Mouse (Mus musculus) liver, embryonic 11.5 days (tissue): ENCODE data around the gene Eml6. TPM values are rescaled to one million over a fixed set of nuclear protein-coding genes. Genes with fewer than 3 reads are reported as not detected.
A peak's percentile ranks its signal among the peaks of the same experiment; 100 is the strongest.

Experiments used
- ATAC-seq: fragments of 200-750 bp; cut with Nextera tagmentation; replicated peaks from 2 replicates; pipeline ENCODE4 v1.8.0; 2017; ENCODE audit warnings: moderate number of reproducible peaks, mild to moderate bottlenecking, moderate TSS enrichment, moderate library complexity; ENCODE audit not compliant: low FRiP score
- DNase-seq: peaks from one replicate; pipeline ENCODE4 v3.0.0-alpha.2; 2017; ENCODE audit warnings: low spot score
- H3K27ac ChIP-seq: fragments of 300-500 bp; sonication (generic); 2 replicates; pipeline ENCODE4 v1.5.1; 2014; ENCODE audit warnings: mild to moderate bottlenecking, low read depth, low read length, control low read depth
- H3K27me3 ChIP-seq: fragments of 300-500 bp; sonication (generic); replicated peaks from 2 replicates; pipeline ENCODE4 v1.6.1; 2014; ENCODE audit warnings: low read length, mixed read lengths; ENCODE audit not compliant: control insufficient read depth, insufficient read depth
- H3K36me3 ChIP-seq: fragments of 300-500 bp; sonication (generic); 2 replicates; pipeline ENCODE4 v1.6.1; 2014; ENCODE audit warnings: mild to moderate bottlenecking, low read length, moderate library complexity, mixed read lengths; ENCODE audit not compliant: control insufficient read depth, insufficient read depth
- H3K4me1 ChIP-seq: fragments of 300-500 bp; sonication (generic); replicated peaks from 2 replicates; pipeline ENCODE4 v1.6.1; 2014; ENCODE audit warnings: low read length, mixed read lengths; ENCODE audit not compliant: control insufficient read depth, insufficient read depth
- H3K4me2 ChIP-seq: fragments of 300-500 bp; sonication (generic); 2 replicates; pipeline ENCODE4 v1.6.1; 2014; ENCODE audit warnings: mild to moderate bottlenecking, control low read depth, moderate library complexity
- H3K4me3 ChIP-seq: fragments of 300-500 bp; sonication (generic); 2 replicates; pipeline ENCODE4 v1.5.1; 2014; ENCODE audit warnings: low read depth, low read length, control low read depth
- H3K9ac ChIP-seq: fragments of 300-500 bp; sonication (generic); 2 replicates; pipeline ENCODE4 v1.6.1; 2014; ENCODE audit warnings: low read depth, low read length, control low read depth
- H3K9me3 ChIP-seq: fragments of 300-500 bp; sonication (generic); 2 replicates; pipeline ENCODE4 v1.6.1; 2016; ENCODE audit warnings: low read length, inconsistent platforms, mixed read lengths; ENCODE audit not compliant: control insufficient read depth
- WGBS: fragments of 180-500 bp; shearing (Covaris S2); extraction: QIAGEN DNeasy Blood & Tissue Kit; methylation state at CpG from one replicate; pipeline ENCODE4 v1.1.7; 2014; 5-methylcytosine and 5-hydroxymethylcytosine counted together
- polyA plus RNA-seq: library from polyadenylated mRNA; unstranded; fragments of >200 nt; fragmentation: Nextera tagmentation; extraction: Ambion mirVana; gene quantifications from 2 replicates; pipeline ENCODE4 v1.2.1, GENCODE M21; 2014

The Eml6 gene
- polyA plus RNA-seq, 1 experiment from 2014 or later: 0.22 TPM

GRCm38 (mm10) chr11:29746203-29746602 lies 279.6 kb downstream of the Eml6 start:
- Histone ChIP-seq H3K4me2 (no peak overlapping the region), H3K27ac (no peak overlapping the region), H3K36me3 (peaks cover 10% of the 10 kb centered on the region), H3K9ac (no peak overlapping the region), H3K9me3 (no peaks in the 10 kb centered on the region), H3K4me3 (no peak overlapping the region), H3K4me1 (no peaks in the 10 kb centered on the region), H3K27me3 (no peaks in the 10 kb centered on the region)
- no peak for DNase-seq
- WGBS: 85% methylated on average over 9 of the region's 9 CpGs
- peak; percentile 26; the same call in 1 of the 2 replicates for ATAC-seq

GRCm38 (mm10) chr11:29745513-29745912 lies 280.3 kb downstream of the Eml6 start:
- no peak overlapping the region for H3K4me3 ChIP-seq
- H3K27me3 ChIP-seq: no peaks in the 10 kb centered on the region
- H3K36me3 ChIP-seq: peaks cover 10% of the 10 kb centered on the region
- WGBS: 87% methylated on average over 2 of the region's 2 CpGs
- ATAC-seq (no peak), DNase-seq (no peak)
- no peaks in the 10 kb centered on the region for H3K4me1 ChIP-seq
- no peak overlapping the region for H3K4me2 ChIP-seq
- H3K27ac ChIP-seq: no peak overlapping the region
- no peak overlapping the region for H3K9ac ChIP-seq
- H3K9me3 ChIP-seq: no peaks in the 10 kb centered on the region

- no peaks in the 10 kb centered on the region for H3K9me3 ChIP-seq
- peaks cover 10% of the 10 kb centered on the region for H3K36me3 ChIP-seq
- WGBS: 93% methylated on average over 5 of the region's 5 CpGs
- no peak overlapping the region for H3K27ac ChIP-seq
- no peak overlapping the region for H3K4me3 ChIP-seq
- H3K27me3 ChIP-seq: no peaks in the 10 kb centered on the region
- no peaks in the 10 kb centered on the region for H3K4me1 ChIP-seq
- no peak overlapping the region for H3K4me2 ChIP-seq
- ATAC-seq: no peak
- H3K9ac ChIP-seq: no peak overlapping the region
- DNase-seq: no peak
These were observed 280.9 kb downstream of the Eml6 start for GRCm38 (mm10) chr11:29744760-29745430.

- H3K4me3 ChIP-seq: no peak overlapping the region
- H3K27ac ChIP-seq: no peak overlapping the region
- no peaks in the 10 kb centered on the region for H3K27me3 ChIP-seq
- no peak overlapping the region for H3K9ac ChIP-seq
- no peak for ATAC-seq
- no peak for DNase-seq
- no peaks in the 10 kb centered on the region for H3K9me3 ChIP-seq
- no peaks in the 10 kb centered on the region for H3K4me1 ChIP-seq
- peaks cover 7% of the 10 kb centered on the region for H3K36me3 ChIP-seq
- WGBS: 96% methylated on average over 2 of the region's 2 CpGs
- H3K4me2 ChIP-seq: no peak overlapping the region
These were observed 286.1 kb downstream of the Eml6 start for GRCm38 (mm10) chr11:29739752-29740151.

- ATAC-seq: no peak
- DNase-seq: no peak
- Histone ChIP-seq H3K4me1 (no peaks in the 10 kb centered on the region), H3K9ac (no peak overlapping the region), H3K9me3 (no peaks in the 10 kb centered on the region), H3K27me3 (no peaks in the 10 kb centered on the region), H3K4me3 (no peak overlapping the region), H3K4me2 (no peak overlapping the region), H3K27ac (no peak overlapping the region), H3K36me3 (no peaks in the 10 kb centered on the region)
- 59% methylated on average over 1 of the region's 1 CpGs for WGBS
These were observed 297.9 kb downstream of the Eml6 start for GRCm38 (mm10) chr11:29727901-29728300.

GRCm38 (mm10) chr11:29725610-29726009 lies 300.2 kb downstream of the Eml6 start:
- Histone ChIP-seq H3K36me3 (no peaks in the 10 kb centered on the region), H3K4me2 (no peak overlapping the region), H3K9me3 (no peaks in the 10 kb centered on the region), H3K4me1 (no peaks in the 10 kb centered on the region), H3K4me3 (no peak overlapping the region), H3K27me3 (no peaks in the 10 kb centered on the region), H3K9ac (no peak overlapping the region), H3K27ac (no peak overlapping the region)
- ATAC-seq (no peak), DNase-seq (no peak)
- 78% methylated on average over 1 of the region's 1 CpGs for WGBS

- Histone ChIP-seq H3K9me3 (no peaks in the 10 kb centered on the region), H3K4me1 (no peaks in the 10 kb centered on the region), H3K36me3 (no peaks in the 10 kb centered on the region), H3K27ac (no peak overlapping the region), H3K4me2 (no peak overlapping the region), H3K9ac (no peak overlapping the region), H3K4me3 (no peak overlapping the region), H3K27me3 (no peaks in the 10 kb centered on the region)
- DNase-seq (no peak), ATAC-seq (no peak)
These were observed 300.7 kb downstream of the Eml6 start for GRCm38 (mm10) chr11:29725167-29725566.

GRCm38 (mm10) chr11:29724213-29724612 lies 301.6 kb downstream of the Eml6 start:
- WGBS: 86% methylated on average over 2 of the region's 2 CpGs

GRCm38 (mm10) chr11:29719597-29719996 lies 306.2 kb downstream of the Eml6 start:
- Histone ChIP-seq H3K4me2 (no peak overlapping the region), H3K4me3 (no peak overlapping the region), H3K27me3 (no peaks in the 10 kb centered on the region), H3K27ac (no peak overlapping the region), H3K9ac (no peak overlapping the region), H3K9me3 (no peaks in the 10 kb centered on the region), H3K4me1 (no peaks in the 10 kb centered on the region), H3K36me3 (no peaks in the 10 kb centered on the region)
- 76% methylated on average over 1 of the region's 1 CpGs for WGBS
- DNase-seq (no peak), ATAC-seq (no peak)

More at GRCm38 (mm10) chr11:29724213-29724612, 301.6 kb downstream of the Eml6 start:
- no peak for ATAC-seq
- no peaks in the 10 kb centered on the region for H3K9me3 ChIP-seq
- no peak overlapping the region for H3K27ac ChIP-seq
- no peak overlapping the region for H3K4me2 ChIP-seq
- H3K4me1 ChIP-seq: no peaks in the 10 kb centered on the region
- H3K36me3 ChIP-seq: no peaks in the 10 kb centered on the region
- H3K9ac ChIP-seq: no peak overlapping the region
- no peaks in the 10 kb centered on the region for H3K27me3 ChIP-seq
- no peak for DNase-seq
- no peak overlapping the region for H3K4me3 ChIP-seq
